Mouse (Mus musculus) bone marrow macrophage, adult 2 months (primary cell): Measurements from ENCODE around the gene Ntrk2. TPM values are rescaled to one million over a fixed set of nuclear protein-coding genes. Genes with fewer than 3 reads are reported as not detected.

Experiments used
- H3K27ac ChIP-seq: 2 replicates; pipeline ENCODE4 v1.5.1; 2012; ENCODE audit warnings: low read depth, low read length; ENCODE audit not compliant: insufficient read depth
- H3K4me1 ChIP-seq: 2 replicates; pipeline ENCODE4 v1.6.1; 2012; ENCODE audit warnings: low read length; ENCODE audit not compliant: control insufficient read depth, insufficient read depth
- H3K4me3 ChIP-seq: 2 replicates; pipeline ENCODE4 v1.5.1; 2012; ENCODE audit warnings: mild to moderate bottlenecking, low read length, moderate library complexity; ENCODE audit not compliant: insufficient read depth
- CTCF ChIP-seq: IDR thresholded peaks from 2 replicates; pipeline ENCODE4 v1.5.1; 2012; ENCODE audit warnings: low read depth, mild to moderate bottlenecking, low read length, moderate library complexity
- POLR2A ChIP-seq: IDR thresholded peaks from 2 replicates; pipeline ENCODE4 v1.6.1; 2012; ENCODE audit warnings: mild to moderate bottlenecking, low read depth, low read length, borderline replicate concordance
- polyA plus RNA-seq: library from polyadenylated mRNA; stranded (reverse); fragments of >200 nt; gene quantifications from 2 replicates; pipeline ENCODE4 v1.2.4, GENCODE M21; 2012; ENCODE audit not compliant: missing spikeins, insufficient read depth, insufficient read length

The Ntrk2 gene
- polyA plus RNA-seq, 1 experiment, result not detected

DNA sequence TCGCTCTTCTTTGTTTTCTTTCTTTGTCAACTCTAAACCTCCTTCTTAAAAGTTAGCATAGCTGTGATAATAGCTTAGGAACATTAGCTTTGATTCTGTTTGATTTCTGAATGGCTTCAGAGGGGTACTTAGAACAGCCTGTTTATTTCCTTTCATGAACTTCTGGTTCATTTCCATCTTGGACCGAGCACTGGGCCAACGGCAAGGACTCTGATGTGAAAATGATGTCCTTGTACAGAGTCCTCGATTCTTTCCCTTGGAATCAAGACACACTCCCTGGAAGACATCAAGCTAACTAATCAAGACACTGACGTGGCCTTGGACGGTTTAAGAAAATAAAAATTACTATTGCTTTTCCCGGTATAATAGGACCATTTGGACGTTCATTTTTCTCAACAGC lies 31.7 kb downstream of the Ntrk2 start:
- TF ChIP-seq CTCF, result no peak
- TF ChIP-seq POLR2A, result no peak
- H3K4me1 ChIP-seq, result no peaks in the 10 kb centered on the region
- no peak overlapping the region for H3K4me3 ChIP-seq
- no peak overlapping the region for H3K27ac ChIP-seq

DNA sequence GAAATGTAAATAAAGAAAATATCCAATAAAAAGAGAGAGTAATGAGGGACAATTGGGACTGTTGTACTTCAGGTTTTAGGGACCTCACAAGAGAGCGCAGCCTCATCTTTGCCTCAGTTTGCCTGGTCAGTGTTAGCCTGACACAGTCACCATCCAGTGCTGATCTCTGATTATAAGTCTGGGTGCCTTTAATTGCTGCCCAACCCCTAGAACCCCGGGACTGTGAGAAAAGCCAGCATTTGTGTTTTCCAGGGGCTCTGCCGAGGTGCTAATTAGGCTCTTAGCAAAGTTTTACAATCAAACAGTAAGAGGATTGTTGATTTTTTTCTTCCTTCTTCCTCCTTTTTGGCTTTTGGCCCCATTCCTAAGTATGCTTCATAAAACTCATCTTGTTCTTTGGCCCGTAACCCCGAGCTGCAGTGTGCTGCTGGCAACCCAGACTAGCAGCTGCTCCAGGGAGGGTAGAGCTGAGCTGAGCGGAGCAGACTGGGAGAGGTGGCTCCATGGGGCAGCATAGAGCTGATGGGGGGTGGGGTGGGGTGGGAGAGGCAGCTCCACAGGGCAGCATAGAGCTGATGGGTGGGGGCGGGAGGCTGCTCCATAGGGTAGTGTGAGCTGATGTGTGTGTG lies 34.5 kb downstream of the Ntrk2 start:
- Histone ChIP-seq H3K4me1 (no peaks in the 10 kb centered on the region), H3K4me3 (no peak overlapping the region), H3K27ac (no peak overlapping the region)
- TF ChIP-seq CTCF (no peak), POLR2A (no peak)

- TF ChIP-seq CTCF, result no peak
- no peak for TF ChIP-seq POLR2A
- Histone ChIP-seq H3K4me3 (no peak overlapping the region), H3K27ac (no peak overlapping the region)
These were observed 37.5 kb downstream of the Ntrk2 start for GRCm38 (mm10) chr13:58843826-58844225.

GRCm38 (mm10) chr13:58848578-58848977 lies 42.2 kb downstream of the Ntrk2 start:
- no peak for TF ChIP-seq CTCF
- Histone ChIP-seq H3K4me1 (no peaks in the 10 kb centered on the region), H3K4me3 (no peak overlapping the region), H3K27ac (no peak overlapping the region)

More at GRCm38 (mm10) chr13:58843826-58844225, 37.5 kb downstream of the Ntrk2 start:
- no peaks in the 10 kb centered on the region for H3K4me1 ChIP-seq

DNA sequence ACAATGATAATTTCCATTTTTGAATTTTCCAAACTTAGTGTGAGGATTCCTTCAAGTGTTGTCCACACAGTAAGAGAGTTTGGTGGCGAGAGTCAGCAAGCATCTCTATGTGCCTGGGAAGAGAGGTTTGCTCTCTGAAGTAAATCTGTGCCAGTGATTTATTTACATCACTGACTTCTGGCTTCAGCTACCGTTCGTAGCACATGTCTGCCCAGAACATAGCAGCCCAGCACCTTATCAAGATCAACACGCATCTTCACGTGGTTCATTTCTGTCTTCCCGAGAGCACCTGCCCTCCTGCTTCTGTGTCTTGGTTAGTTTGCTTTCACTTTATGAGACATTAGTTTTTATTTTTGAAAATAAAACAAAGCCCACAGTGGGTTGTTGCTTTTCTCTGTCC lies 47.3 kb downstream of the Ntrk2 start:
- Histone ChIP-seq H3K4me1 (no peaks in the 10 kb centered on the region), H3K27ac (no peak overlapping the region), H3K4me3 (no peak overlapping the region)
- no peak for TF ChIP-seq CTCF
- no peak for TF ChIP-seq POLR2A

DNA sequence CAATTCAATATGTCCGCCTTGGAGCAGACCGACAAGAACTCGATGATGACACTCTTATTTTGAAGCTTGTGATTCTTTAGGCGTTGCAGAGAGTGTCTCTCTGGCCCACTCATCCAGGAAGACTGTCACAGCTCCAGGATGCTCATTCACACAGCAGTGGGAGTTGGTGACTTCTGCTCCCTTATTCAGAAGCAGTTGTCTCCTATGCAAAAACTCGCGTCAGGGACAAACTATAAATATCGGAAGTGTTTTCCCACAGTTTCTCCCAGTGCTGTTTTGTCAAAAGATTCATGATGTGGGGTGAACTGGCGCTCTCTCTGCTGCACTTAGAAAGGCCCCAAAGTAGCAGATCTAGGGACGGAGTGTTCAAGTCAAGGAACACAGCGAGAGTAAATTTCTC lies 59.9 kb downstream of the Ntrk2 start:
- no peaks in the 10 kb centered on the region for H3K4me1 ChIP-seq
- H3K4me3 ChIP-seq, result no peak overlapping the region
- no peak overlapping the region for H3K27ac ChIP-seq
- TF ChIP-seq CTCF, result no peak
- TF ChIP-seq POLR2A, result no peak

DNA sequence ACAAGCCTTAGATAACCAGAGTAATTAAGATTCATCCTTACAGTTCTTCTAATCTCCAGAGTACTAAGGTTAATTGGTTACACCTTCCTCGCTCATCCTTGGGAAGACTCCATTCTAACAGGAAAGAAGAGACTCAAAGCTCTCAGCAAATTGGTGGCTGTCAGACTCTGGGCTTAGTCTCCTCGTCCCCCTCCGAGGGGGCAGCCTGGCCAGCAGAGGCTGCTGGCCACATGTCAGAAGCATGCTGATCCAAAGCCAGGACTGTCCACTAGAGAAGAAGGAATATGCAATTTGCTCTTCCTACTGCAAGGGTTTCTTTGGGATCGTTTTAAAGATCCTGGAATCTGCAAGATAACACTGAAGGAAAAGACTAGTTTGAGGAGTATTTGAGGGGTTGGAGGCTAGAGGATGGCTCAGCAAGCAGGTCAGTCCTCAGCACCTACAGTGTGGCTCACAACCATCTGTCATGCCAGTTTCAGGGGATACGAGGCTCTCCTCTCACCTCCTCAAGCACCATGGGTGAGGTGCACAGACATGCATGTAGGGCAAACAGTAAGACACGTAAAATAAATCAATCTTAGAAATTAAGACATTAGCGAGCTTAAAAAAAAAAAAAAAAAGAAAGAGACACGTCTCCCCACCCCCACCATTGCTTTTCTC lies 60.5 kb downstream of the Ntrk2 start:
- TF ChIP-seq CTCF (no peak), POLR2A (no peak)
- Histone ChIP-seq H3K4me1 (no peaks in the 10 kb centered on the region), H3K4me3 (no peak overlapping the region), H3K27ac (no peak overlapping the region)

DNA sequence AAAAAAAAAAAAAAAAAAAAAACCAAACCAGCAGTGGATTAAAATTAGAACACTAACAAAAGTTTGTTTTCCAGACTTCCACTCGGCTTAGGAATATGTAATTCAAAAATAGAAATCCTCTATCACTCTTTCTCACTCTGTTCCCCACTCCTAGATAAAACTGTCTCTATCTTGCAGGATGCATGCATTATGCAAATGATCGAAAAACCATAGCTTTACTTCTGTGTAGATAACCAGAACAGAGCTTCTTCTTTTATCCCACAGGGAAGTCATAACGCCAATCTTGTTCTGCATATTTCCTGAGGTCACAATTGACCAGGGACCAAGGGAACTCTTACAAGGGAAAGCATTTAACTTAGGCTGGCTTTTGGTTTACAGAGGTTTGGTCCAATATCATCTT lies 76.1 kb downstream of the Ntrk2 start:
- no peak overlapping the region for H3K27ac ChIP-seq
- TF ChIP-seq POLR2A, result no peak
- no peak for TF ChIP-seq CTCF
- no peaks in the 10 kb centered on the region for H3K4me1 ChIP-seq
- no peak overlapping the region for H3K4me3 ChIP-seq

DNA sequence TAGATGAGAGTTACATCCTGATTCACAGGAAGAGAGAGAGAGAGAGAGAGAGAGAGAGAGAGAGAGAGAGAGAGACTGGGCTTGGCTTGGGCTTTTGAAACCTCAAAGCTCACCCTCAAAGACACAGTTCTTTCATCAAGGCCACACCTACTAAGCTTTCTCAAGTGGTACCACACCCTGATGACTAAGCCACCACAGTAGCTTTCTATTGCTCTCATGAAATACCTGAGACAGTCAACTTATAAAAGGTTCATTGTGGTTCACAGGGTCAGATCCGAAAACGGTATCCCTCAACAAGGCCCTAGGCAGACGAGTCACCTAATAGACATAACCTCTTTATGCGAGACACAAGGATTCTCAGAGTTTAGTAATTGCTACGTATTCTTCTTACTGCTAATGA lies 76.5 kb downstream of the Ntrk2 start:
- no peak for TF ChIP-seq POLR2A
- TF ChIP-seq CTCF, result no peak
- Histone ChIP-seq H3K4me1 (no peaks in the 10 kb centered on the region), H3K27ac (no peak overlapping the region), H3K4me3 (no peak overlapping the region)

DNA sequence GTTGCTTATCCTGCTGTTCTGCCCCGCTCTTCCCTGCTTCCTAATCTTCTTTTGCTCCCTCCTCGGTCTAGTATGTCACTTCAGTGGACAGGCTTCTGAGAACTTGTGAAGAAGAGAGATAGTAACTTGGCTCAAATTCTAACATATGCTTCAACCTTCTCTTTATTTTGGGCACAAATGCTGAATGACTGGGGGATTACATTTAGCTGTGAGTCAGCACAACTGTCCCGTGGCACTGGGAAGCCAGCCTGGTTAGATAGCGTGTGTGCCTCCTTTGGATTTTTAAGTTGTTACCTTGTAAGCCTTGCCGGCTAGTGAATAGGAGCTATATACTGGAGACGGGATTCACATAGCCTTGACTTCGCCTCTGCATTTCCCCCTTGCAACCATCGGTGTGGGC lies 79.7 kb downstream of the Ntrk2 start:
- Histone ChIP-seq H3K27ac (no peak overlapping the region), H3K4me3 (no peak overlapping the region), H3K4me1 (no peaks in the 10 kb centered on the region)
- TF ChIP-seq CTCF (no peak), POLR2A (no peak)
